Mouse (Mus musculus): ENCODE measurements around the gene Padi2. TPM values are rescaled to one million over a fixed set of nuclear protein-coding genes. Genes with fewer than 3 reads are reported as not detected.

The Padi2 gene
- polyA plus RNA-seq, 1 experiment from 2014 or later: 1.2 TPM

DNA sequence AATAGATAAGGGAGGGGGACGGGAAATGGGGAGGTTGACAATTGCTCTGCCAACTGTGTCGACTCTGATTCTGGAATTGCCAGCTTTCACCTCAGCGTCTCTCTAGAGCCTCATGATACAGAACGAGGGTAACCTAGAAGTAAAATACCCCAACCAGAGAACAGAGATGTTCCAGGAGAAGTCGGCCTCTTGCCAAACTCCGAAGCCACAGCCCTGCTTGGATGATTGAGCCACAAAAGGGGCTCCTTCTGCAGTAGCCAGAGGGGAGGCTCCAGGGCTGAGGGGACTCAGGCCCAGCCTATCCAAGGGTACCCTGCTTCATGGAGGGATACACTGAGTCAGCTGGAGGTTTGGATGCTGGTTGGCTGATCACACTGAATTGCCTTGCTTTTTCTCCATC lies 52.2 kb downstream of the Padi2 start:
- H3K27me3 ChIP-seq (replicated peaks; ENCODE audit: control insufficient read depth, insufficient read depth, low read length): no peaks in the 10 kb centered on the region
- no peak overlapping the region for H3K4me3 ChIP-seq (ENCODE audit: low read depth, low read length)
- TF ChIP-seq CTCF (IDR thresholded peaks at IDR 0.05; ENCODE audit: low read depth): no peak
- H3K9me3 ChIP-seq (ENCODE audit: control insufficient read depth): no peaks in the 10 kb centered on the region
- no peaks in the 10 kb centered on the region; the same call in 1 of the 2 replicates for H3K4me1 ChIP-seq (replicated peaks; ENCODE audit: control insufficient read depth, insufficient read depth, low read length)
- no peak overlapping the region for H3K4me2 ChIP-seq (replicated peaks; ENCODE audit: low read depth)
- H3K36me3 ChIP-seq (ENCODE audit: control insufficient read depth, insufficient read depth): no peaks in the 10 kb centered on the region
- H3K9ac ChIP-seq (ENCODE audit: low read depth, low read length): no peak overlapping the region
- no peak overlapping the region for H3K27ac ChIP-seq (ENCODE audit: low read depth, low read length)
- ATAC-seq: no peak
- 52% methylated on average over 6 of the region's 6 CpGs for WGBS

GRCm38 (mm10) chr4:140959128-140959679 lies 53.1 kb downstream of the Padi2 start:
- no peaks in the 10 kb centered on the region; the same call in 1 of the 2 replicates for H3K4me1 ChIP-seq (replicated peaks; ENCODE audit: control insufficient read depth, insufficient read depth, low read length)
- no peak overlapping the region for H3K4me3 ChIP-seq (ENCODE audit: low read depth, low read length)
- no peaks in the 10 kb centered on the region for H3K9me3 ChIP-seq (ENCODE audit: control insufficient read depth)
- no peak overlapping the region for H3K9ac ChIP-seq (ENCODE audit: low read depth, low read length)
- no peak overlapping the region for H3K27ac ChIP-seq (ENCODE audit: low read depth, low read length)
- no peaks in the 10 kb centered on the region for H3K27me3 ChIP-seq (replicated peaks; ENCODE audit: control insufficient read depth, insufficient read depth, low read length)
- H3K4me2 ChIP-seq (replicated peaks; ENCODE audit: low read depth): no peak overlapping the region
- 81% methylated on average over 7 of the region's 7 CpGs for WGBS
- H3K36me3 ChIP-seq (ENCODE audit: control insufficient read depth, insufficient read depth): no peaks in the 10 kb centered on the region
- ATAC-seq: no peak
- no peak for TF ChIP-seq CTCF (IDR thresholded peaks at IDR 0.05; ENCODE audit: low read depth)

DNA sequence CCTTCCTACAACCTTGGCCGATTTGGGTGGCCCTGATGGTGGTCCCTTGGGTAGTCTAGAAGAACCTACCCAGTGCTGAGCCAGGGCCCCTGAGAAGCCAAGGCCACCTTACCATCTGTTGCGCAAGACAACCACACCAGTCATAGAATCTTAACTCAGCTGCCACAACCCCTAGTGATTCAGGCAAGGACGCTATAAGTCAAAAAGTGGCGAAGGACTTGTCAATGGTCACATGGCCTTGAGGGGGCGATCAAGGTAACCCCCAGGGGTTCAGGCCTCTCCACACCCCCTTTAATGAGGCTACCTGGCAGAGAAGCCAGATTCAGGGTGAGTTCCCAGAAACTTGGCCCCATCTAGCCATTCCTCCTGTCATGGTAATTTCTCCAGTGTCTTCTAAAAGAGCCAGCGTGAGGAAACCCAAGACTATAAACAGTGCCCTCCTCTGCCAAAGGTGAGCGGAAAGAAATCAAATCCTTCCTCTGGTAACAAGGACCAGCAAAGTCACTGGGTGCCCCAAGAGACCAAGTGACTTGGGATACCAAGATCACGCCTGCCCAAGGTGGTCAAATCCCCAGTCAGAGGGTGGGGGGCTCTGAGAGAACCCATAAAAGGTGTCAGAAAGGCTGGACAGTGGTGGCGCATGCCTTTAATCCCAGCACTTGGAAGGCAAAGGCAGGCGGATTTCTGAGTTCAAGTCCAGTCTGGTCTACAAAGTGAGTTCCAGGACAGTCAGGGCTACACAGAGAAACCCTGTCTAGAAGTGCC lies 53.8 kb downstream of the Padi2 start:
- Histone ChIP-seq H3K27ac (ENCODE audit: low read depth, low read length) (no peak overlapping the region), H3K9ac (ENCODE audit: low read depth, low read length) (no peak overlapping the region), H3K9me3 (ENCODE audit: control insufficient read depth) (no peaks in the 10 kb centered on the region), H3K4me1 (replicated peaks; ENCODE audit: control insufficient read depth, insufficient read depth, low read length) (no peaks in the 10 kb centered on the region; the same call in 1 of the 2 replicates), H3K27me3 (replicated peaks; ENCODE audit: control insufficient read depth, insufficient read depth, low read length) (no peaks in the 10 kb centered on the region), H3K4me2 (replicated peaks; ENCODE audit: low read depth) (peak overlapping the region; percentile 75; the same call in 1 of the 2 replicates), H3K36me3 (ENCODE audit: control insufficient read depth, insufficient read depth) (no peaks in the 10 kb centered on the region; the same call in 1 of the 2 replicates), H3K4me3 (ENCODE audit: low read depth, low read length) (no peak overlapping the region)
- ATAC-seq: no peak
- TF ChIP-seq CTCF (IDR thresholded peaks at IDR 0.05; ENCODE audit: low read depth): peak; percentile 15; the same call in 1 of the 2 replicates
- 70% methylated on average over 10 of the region's 10 CpGs for WGBS

GRCm38 (mm10) chr4:140960781-140961466 lies 54.8 kb downstream of the Padi2 start, which contains the start of gene Sdhb:
Sdhb (plus strand) TSS chr4:140961203.
- Histone ChIP-seq H3K27ac (ENCODE audit: low read depth, low read length) (peak within 1 kb of the TSS; percentile 87), H3K9me3 (ENCODE audit: control insufficient read depth) (no peaks in the 10 kb centered on the region), H3K4me1 (replicated peaks; ENCODE audit: control insufficient read depth, insufficient read depth, low read length) (no peaks in the 10 kb centered on the region; the same call in 1 of the 2 replicates), H3K4me2 (replicated peaks; ENCODE audit: low read depth) (peak within 1 kb of the TSS; percentile 75), H3K36me3 (ENCODE audit: control insufficient read depth, insufficient read depth) (peaks cover 1% of the 10 kb centered on the region; the same call in 1 of the 2 replicates), H3K27me3 (replicated peaks; ENCODE audit: control insufficient read depth, insufficient read depth, low read length) (no peaks in the 10 kb centered on the region), H3K9ac (ENCODE audit: low read depth, low read length) (peak within 1 kb of the TSS; percentile 85), H3K4me3 (ENCODE audit: low read depth, low read length) (peak within 1 kb of the TSS; percentile 76)
- ATAC-seq: peak; percentile 93
- no peak for TF ChIP-seq CTCF (IDR thresholded peaks at IDR 0.05; ENCODE audit: low read depth)
- WGBS: 2% methylated on average over 37 of the region's 37 CpGs

DNA sequence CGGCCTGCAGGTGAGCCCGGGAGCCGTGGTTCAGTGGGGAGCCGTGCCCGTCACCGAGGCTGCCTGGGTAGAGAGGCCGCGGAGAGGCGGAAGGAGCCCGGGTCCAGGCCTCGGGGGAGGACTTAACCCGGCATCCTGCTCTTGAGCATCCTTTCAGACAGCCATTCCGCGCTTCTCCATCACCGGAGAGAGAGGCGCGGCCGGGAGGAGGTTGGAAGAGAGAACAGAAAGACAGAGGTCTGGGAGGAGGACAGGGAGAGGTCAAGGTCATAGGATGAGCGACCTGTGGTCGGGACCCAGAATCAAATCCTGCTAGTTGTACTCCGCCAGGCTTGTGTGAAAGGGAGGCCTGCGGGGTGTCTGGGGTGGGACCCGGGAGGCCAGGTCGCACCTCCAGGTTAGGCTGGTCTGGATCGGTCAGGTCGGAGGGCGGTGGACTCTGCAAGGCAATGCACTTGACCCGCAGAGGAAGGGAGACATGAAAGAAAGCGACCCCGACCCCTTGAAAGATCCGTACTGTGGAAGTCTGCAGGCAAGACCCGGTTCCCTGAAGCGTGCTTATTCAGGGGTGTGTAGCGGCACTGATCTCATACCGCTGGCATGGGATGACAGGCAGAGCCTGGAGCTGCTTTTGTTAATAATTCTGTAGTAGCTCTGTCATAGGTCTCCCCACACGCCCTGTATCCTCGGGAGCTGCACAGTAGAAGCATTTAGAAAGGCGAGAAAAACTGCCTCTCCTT lies 55.5 kb downstream of the Padi2 start:
- ATAC-seq: peak; percentile 19

More for the DNA sequence above, 55.5 kb downstream of the Padi2 start:
- Histone ChIP-seq H3K36me3 (ENCODE audit: control insufficient read depth, insufficient read depth) (peaks cover 9% of the 10 kb centered on the region; the same call in 1 of the 2 replicates), H3K4me2 (replicated peaks; ENCODE audit: low read depth) (peak overlapping the region; percentile 75), H3K9ac (ENCODE audit: low read depth, low read length) (peak overlapping the region; percentile 85), H3K27me3 (replicated peaks; ENCODE audit: control insufficient read depth, insufficient read depth, low read length) (no peaks in the 10 kb centered on the region), H3K4me3 (ENCODE audit: low read depth, low read length) (peak overlapping the region; percentile 76), H3K4me1 (replicated peaks; ENCODE audit: control insufficient read depth, insufficient read depth, low read length) (no peaks in the 10 kb centered on the region; the same call in 1 of the 2 replicates), H3K9me3 (ENCODE audit: control insufficient read depth) (no peaks in the 10 kb centered on the region), H3K27ac (ENCODE audit: low read depth, low read length) (peak overlapping the region; percentile 87)
- TF ChIP-seq CTCF (IDR thresholded peaks at IDR 0.05; ENCODE audit: low read depth): no peak; the same call in 1 of the 2 replicates
- WGBS: under 1% methylated on average over 38 of the region's 38 CpGs
